Mouse (Mus musculus) gastrocnemius, postnatal 25 days (tissue): ENCODE measurements around the gene Cttnbp2. TPM values are rescaled to one million over a fixed set of nuclear protein-coding genes. Genes with fewer than 3 reads are reported as not detected.
A peak's percentile ranks its signal among the peaks of the same experiment; 100 is the strongest.

Source experiments
- DNase-seq: peaks from one replicate; pipeline ENCODE4 v3.0.0; 2022
- long read RNA-seq, 2 experiments: library from polyadenylated mRNA; stranded (forward); transcript quantifications; one replicate each; pipeline ENCODE4 v2.0.0; 2021
- total RNA-seq, 2 experiments: library from RNA; stranded (reverse); gene quantifications; 1 replicate in 1 of 2; 2 replicates in 1 of 2; pipeline ENCODE4 v1.2.3; 2021

Gene Cttnbp2
- 1 to 10 TPM; 1.0 to 1.2 TPM for total RNA-seq
- long read RNA-seq, experiment 1, result 0 reads
- long read RNA-seq, experiment 2, result 0 reads

DNA sequence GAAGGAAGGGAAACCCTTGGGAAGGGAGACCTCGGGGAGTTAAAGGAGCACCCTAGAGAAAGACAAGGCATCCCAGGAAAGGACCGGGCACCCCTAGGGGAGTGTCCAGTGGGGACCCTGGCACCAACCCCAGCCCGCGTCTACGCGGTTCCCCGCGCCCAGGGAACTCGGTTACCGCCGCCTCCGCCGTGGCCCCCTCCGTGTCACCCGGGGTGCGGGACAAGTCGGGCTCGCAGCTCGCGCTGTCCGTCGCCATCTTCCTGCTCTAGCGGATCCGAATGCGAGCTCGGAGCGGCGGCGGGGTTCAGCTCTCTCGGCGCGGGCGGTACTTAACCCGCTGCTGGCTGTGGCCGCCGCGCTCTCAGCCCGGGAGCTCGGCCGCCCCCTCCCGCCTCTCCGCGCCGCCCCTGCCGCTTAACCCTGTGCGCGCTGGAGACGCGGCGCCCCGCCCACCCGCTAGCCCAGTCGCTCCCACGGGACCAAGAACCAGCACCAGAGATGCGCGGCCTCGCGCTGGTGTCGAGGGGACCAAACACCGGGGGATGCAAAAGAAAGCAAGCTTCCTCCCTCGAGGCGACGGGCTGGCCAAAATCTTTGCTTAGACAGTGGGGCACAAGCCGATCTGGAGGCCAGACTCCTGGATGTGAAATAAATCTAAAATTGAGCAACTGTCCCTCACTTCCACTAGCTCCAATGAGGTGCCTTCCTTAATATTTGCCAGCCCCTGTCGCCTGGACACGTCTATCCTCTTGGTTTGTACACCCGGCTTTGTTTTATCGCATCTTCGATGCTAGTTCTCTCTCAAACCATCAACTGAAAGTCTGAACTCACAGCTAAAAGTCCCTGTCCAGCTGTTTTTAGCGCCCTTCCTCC is at the start of gene Cttnbp2:
TSS of gene Cttnbp2 (minus strand) at position 364 of the 873 bp plus-strand sequence.
- peak; percentile 56 for DNase-seq

DNA sequence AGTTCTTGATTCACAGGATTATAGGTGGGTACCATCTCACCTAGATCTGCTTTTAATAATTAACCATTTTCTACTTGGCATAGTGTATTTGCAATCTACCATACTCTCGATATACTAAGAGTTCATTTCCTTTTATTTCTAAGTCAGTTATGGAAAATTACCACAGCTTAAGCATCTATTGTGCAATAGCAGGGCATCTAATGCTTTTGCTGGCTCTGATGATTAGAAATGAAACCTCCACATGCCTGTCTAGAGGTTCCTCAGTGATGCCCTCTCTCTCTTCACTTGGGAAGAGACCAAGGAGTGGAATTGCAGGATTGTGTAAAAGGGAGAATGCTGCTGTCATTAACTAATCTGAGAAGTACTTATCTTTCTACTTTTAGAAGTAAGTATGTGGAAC is 44.4 kb upstream of the Cttnbp2 start:
- DNase-seq, result no peak

DNA sequence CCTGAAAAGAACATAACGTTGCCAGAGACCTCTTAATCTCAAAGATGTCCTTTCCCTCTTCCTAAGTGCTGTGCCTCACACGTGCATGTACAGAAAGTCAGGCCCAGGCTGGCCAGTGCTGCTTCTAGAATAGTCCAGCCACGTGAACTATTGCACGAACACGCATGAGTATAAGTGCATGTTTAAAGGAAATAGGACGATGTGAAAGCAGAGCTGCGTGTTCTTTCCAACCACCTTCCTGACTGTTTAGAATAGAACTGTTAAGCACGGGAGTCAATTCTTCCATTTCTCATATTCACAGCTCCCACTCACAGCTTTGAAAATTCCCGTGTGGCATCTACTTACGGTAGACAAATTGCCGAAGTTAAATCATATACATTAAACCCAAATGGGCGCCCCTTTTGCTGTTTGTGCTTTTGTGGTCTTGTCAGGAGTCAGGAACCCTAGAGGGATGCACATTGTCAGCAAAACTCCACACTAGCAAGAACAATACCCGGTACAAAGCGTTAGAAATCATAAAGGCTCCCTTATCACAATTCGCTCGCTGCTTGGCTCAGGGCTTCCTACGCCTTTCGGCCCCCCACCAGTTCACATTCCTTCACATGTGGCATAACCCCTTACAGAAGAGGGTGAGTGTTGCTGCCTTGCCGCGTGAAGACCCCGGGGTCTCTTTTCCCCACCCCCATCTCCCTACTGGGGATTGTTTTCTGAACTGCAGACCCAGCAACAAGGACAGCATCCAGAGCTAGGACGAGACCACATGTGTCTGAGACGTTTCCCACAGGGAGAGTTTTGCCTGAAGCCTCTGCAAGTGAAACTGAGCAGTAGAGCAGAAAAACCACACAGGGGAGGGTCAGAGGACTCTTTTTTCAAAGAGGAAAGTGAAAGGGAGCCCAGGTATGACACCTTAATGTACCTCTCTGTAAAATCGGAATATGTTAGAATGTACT is 33.1 kb upstream of the Cttnbp2 start:
- no peak for DNase-seq

DNA sequence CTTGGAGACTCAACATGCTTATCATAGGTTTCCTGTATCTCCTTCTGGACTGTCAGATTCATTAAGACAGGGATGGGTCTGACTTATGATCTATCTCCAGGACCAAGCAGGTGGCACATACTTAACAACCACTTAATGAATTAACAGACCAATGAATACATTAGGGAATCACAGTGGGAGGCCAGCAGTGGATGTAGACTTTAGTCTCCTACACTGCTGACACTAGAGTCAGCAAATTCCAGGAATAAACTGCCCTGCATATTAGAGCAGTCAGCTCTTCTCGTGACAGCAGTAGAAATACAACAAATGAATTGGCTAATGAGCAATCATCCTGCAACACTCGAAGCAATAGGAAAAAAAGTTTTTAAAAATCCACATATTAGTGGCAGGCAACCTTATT is 29.2 kb upstream of the Cttnbp2 start:
- no peak for DNase-seq

DNA sequence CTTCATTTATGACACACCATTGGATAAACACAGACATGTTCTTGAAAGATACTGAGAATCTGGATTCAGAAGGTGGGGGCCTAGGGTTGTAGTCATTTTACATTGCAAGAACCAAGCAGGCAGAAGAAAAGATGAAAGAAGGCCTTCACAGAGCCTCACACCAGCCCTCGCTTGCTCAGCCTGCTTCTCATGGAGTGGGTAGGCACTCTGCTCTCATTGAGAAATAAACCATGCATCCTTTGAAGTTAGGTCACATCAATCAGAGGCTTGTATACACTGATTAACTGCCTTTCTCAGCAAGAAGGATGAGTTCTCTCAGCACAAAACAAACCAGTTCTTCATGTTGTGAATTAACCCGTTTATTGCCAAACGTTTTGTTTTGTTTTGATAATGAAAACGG is 25.8 kb upstream of the Cttnbp2 start:
- no peak for DNase-seq

DNA sequence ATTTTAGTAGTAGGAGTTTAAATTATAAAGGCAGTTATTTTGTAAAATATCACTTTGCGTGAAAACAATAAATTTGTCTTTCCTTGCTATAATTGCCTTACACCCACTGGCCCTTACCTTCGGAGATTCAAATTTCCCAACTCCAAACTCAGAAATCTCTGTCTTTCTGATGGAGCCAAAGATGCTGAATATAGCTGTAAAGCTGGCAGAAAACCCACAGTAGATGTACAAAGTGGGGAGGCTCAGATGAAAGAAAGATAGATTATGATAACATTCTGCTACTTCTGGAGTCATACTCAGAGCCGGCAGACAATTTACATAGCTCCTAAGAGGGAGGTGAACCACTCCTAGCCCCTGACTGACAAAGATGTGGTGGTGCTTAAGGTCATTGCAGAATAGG is 15.8 kb upstream of the Cttnbp2 start:
- DNase-seq, result no peak

DNA sequence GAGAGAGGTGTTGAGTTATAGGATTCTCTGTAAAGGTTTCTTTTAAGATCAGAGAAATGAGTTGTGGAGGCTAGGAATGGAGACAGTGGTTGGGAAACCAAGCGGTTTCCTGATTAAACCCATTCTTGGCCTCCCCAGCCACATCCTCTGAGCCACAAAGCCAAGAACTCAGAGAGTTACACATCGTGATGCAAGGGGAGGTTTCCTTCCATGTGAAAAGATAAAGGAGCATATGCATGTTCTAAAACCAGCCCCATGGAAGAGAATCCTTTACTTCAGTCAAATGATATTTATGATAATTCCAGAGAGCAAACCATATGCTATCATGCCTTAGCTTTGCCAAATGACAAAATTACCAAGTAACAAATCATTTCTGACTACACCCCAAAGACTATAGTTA is 3.0 kb upstream of the Cttnbp2 start:
- DNase-seq, result no peak

DNA sequence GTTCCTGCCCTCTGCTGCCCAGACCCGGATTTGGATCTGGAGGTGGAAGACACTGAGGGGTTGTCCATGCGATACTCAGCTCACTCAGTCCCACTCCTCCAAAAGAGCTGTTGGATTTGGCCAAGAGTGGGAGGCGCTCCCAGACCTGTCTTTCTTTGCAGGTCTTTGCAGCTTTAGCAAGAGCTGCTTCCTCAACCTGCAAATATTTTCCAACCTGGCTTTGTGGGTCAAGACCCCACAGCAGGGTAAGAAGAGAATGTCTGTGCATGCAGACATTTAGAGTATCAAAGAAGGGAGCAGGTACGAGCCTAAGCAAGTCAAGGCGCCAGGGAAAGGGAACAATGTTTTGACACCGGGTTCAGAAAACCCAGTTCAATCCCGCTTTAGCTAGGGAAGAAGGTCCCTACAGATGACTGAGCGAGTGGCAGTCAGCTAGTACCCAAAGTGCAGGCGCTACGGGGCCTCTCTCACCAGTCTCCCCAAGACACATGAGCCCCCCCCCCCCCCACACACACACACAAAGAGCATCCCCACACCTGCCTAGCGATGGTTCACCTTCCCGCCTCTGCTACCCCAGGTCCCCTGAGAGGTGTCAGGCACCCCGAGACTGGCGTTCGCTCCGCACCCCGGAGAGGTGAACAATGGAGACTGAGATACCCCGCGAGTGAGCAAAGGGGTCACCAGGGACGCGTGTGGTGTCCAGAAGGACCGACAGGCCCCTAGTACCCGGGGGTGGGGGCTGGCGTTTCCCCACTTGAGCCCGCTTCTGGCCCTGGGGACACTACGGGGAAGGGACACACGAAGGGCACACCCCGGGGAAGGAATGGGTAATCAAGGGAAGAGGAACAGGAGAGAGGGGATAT is 801 bp downstream of the Cttnbp2 start:
- no peak for DNase-seq

DNA sequence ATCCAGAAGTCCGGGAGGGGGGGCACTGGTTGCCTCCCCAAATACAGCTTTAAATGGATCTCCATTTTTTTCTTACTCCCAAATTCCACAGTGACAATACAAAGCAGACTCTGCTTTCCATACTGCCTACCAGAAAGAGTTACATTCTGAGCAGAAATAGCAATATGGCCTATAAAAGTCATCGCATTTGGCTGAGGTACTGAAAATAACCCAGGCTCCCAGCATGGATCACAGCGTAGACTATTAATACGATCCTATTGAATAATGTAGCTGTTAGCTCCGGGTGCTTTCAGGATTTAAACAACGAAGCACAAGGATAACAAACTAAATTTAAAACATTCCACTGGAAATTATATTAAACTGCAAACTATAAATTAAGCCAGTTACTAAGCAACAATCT is 2.8 kb downstream of the Cttnbp2 start:
- DNase-seq, result no peak

DNA sequence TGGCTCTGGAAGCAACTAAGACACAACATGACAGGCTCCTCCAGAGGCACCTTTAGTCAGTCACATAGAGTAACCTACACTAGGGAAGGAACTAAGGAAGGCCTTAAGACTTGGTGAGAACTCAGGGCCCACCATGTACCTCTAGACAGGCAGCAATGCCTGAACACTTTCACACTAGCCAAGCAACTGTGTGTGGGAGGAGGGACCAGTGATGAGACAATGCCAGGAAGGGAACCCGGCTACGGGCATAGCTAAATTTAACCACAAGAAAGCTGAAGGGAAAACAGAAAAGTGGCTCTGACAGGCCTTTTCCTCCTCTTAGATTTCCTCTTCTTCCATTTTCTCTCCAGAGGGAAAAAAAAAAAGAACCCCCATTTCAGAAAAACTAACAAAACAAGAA is 6.6 kb downstream of the Cttnbp2 start:
- no peak for DNase-seq

DNA sequence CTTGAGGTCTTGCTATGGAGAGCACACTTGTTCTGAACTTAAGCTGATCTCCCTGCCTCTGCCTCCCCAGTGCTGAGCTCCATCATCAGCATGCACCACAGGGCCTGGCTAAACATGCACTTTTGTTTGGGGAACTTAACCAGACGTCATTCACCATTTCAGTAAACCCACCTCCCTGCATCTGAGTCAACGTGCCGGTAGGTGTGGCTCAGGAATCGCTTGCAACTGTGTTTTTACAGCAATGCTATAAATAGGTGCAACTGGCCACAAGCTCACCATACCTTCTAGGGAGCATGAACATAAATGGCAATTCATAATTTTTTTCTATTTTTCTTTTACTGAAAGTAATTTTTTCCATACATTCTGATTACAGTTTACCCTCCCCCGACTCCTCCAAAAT is 14.8 kb downstream of the Cttnbp2 start:
- no peak for DNase-seq

DNA sequence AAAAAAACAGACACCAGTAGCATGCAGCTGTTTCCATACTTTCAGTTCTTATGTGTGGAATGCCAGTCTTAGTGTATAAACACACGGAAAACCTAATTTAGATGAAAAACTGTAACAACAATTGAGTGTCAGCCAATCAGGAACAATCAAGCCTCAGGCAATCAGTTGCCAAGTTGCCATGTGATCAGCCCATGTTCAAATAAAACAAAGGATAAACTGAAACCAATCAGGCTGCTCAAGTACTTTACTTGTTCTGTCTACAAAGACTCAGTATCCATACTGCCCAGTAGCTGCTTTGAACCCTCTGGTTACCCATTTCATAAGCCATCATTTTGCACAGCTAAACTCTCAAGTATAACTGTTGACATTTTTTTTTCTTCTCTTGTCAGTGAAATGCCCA is 21.7 kb downstream of the Cttnbp2 start:
- no peak for DNase-seq

DNA sequence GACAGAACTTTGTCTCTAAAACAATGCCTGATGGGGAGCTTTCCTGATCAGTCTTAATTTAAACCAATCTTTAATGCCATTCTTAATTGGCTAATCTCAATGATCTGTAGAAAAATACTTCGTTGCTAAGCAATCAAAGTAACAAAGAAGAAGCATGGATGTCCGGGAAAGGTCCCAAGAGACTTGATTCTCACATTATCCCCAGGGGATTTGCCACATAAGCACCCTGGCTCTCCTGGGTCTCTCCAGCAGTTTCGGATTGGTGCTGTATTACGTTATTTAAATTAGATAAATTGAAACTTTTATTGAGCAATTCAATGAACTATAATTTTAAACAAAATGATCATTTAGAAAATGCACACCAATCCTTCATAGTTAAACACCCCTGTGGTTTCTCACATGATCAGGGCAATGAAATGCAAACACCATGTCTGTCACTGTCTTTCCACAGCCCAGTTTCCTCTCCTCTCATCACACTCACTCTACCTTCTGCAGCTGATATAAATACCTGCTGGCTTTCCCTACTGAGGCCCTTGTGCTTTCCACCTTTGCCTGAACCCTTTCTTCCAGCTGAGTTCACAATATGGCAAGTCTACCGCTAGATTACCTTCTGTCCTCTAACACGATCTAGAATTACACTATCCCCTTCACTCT is 22.3 kb downstream of the Cttnbp2 start:
- no peak for DNase-seq

DNA sequence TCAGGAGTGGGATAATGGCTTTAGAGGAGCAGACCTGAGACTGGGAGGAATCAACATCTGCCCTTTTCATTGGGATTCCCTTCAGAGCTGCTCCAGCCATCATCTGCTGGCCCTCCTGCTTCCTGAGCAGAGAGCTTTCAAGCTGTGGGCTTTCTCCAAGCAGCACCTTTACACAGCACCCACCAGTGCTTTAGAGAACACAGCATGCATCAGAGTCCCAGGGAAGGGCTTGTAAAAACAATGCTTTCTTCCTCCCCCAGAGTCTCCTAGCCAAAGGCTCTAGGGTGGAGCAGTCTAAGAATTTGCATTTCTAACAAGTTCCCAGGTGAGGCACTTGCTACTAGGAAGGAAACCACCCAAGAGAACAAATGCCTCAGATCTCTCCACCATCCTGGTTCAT is 29.6 kb downstream of the Cttnbp2 start:
- DNase-seq, result no peak

DNA sequence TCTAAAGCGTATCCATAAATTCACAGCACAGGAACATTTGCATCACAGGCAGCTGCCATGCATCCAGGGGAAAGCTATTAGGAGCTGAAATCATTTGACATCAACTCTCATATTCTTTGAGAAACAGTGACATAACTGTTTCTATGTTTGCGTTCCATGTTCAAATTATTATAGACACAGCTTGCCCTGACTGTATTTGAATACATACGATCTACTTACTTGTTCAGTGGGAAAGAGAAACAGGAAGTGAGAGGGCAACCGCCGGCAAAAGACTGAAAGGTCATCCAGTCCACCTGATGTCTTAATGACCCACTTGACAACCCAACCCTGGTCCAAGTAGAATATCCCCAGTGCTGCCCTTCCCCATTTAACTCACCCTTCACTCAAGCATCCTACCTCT is 30.6 kb downstream of the Cttnbp2 start:
- DNase-seq, result no peak

DNA sequence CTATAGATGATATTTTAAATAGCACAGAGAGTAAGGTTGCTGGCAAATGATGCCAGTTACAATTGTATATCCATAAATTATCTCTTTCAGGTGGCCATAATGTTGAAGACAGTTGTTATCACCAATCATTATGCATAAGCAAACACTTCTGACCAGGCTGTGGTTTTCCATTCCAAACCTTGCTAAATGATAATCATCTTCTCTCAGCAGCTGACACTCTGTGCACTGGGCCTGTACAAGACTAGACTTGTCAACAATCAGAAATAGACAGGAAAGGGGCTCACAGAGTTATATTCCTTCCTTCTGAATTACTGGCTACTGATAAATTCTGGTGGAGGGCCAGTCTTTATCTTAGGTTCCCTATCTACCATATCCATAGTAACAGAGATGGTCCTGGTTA is 32.1 kb downstream of the Cttnbp2 start:
- DNase-seq, result no peak

DNA sequence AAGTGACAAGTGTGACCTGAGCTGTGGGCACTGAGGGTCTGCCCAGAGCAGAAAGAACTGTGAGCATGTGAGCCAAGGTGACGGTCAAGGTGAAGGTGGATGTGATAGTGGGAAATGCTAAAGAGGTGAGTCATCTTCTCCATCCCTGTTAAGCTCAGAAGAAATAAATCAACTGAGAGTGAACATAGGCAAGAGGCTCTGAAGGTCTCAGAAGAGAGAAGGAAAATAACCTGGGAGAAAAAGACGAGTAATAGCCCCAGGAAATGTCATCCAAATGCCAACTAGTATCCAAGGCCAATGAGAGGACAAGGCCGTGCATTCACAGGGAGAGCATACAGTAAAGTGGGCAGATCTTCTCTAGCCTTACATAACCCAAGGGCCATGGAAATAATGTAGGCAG is 32.9 kb downstream of the Cttnbp2 start:
- DNase-seq, result no peak

DNA sequence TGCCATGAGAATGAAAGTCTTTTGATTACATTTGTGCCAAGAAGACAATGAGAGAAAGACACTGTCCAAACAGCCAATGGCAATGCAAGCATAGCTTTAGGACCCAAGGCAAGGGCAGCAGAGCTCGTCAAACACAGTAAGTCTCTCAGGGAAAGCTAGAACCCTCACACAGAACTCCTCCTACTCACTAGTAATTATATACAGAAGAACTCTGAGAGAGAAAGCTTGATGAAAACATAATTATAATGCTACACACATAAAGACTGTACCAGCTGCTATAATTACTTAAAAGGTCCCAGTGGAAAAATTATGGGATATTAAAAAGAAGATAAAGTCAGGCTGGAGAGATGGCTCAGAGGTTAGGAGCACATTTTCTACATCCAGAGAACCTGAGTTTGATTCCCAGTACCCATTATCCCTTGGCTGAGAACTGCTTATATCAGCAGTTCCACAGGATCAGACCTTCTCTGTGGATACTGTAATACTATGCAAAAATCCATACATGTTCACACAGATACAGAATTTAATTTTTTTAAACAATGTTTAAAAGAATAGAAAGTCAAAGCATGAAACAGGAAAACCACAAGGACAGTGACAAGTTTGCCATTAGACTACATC is 37.2 kb downstream of the Cttnbp2 start:
- DNase-seq, result no peak

DNA sequence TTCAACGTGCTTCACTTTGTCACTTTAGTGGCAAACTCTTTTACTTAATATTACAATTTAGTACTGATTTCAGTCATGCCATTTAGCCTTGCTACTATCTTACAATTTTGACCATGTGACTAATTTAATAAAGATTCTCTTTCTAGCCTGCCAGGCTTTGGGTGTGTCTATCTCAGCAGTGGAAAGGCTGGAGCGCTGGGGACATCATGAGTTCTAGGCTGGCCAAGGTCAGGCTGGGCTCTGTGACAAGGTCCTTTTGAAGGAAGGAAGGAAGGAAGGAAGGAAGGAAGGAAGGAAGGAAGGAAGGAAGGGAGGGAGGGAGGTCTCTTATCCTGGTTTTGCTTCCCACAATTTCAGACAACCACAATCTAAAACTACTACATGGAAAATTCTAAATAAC is 39.7 kb downstream of the Cttnbp2 start:
- DNase-seq, result no peak

DNA sequence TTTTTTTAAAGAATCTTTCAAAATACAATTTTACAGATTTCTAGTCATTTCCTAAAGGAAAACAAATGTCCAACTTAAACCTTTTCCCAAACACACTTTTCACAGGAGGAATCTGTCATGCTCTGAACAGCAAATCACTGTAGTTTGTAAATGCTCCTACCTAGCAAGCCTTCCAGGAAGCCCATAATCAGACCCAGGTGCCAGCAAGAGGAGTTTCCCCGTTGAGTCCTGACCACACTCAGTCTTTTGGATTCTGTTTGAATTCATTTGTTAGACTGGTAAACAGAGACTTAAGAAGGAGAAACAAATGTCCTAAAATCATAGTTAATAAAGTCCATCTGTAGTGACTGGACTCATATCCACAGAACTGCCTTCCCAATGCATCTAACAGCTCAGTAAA is 40.1 kb downstream of the Cttnbp2 start:
- no peak for DNase-seq

DNA sequence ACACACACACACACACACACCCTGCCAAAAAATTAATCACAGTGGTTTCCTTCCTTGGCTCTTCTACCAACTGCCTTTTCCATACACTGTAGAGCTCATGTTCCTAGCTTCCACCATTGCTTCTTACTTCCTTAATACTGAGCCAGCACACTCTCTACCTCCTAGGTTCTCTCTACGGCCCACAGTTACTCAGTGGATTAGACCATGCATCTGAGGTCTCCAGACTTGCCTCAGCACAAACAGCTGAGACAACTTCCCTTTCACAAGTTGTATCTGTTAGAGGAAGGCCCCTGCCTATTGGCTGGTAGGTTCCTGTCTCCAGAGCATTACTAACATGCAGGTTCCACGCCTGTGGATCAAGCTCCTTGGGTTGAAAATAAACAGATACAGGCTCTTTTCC is 45.4 kb downstream of the Cttnbp2 start:
- DNase-seq, result no peak
